Mouse (Mus musculus) heart, embryonic 11.5 days (tissue): ENCODE measurements around the gene Disc1. TPM values are rescaled to one million over a fixed set of nuclear protein-coding genes. Genes with fewer than 3 reads are reported as not detected.
A peak's percentile ranks its signal among the peaks of the same experiment; 100 is the strongest.

ENCODE experiments used
- ATAC-seq: fragments of 200-750 bp; cut with Nextera tagmentation; replicated peaks from 2 replicates; pipeline ENCODE4 v1.8.0; 2017; ENCODE audit warnings: moderate library complexity; ENCODE audit not compliant: insufficient number of reproducible peaks, low FRiP score, low TSS enrichment
- H3K27ac ChIP-seq: fragments of 300-500 bp; sonication (generic); 2 replicates; pipeline ENCODE4 v1.5.1; 2014; ENCODE audit warnings: mild to moderate bottlenecking, low read depth, low read length
- H3K27me3 ChIP-seq: fragments of 300-500 bp; sonication (generic); 2 replicates; pipeline ENCODE4 v1.6.1; 2014; ENCODE audit warnings: mild to moderate bottlenecking, low read length, mixed read lengths; ENCODE audit not compliant: control insufficient read depth, insufficient read depth
- H3K36me3 ChIP-seq: fragments of 300-500 bp; sonication (generic); 2 replicates; pipeline ENCODE4 v1.6.1; 2014; ENCODE audit warnings: mild to moderate bottlenecking, low read length, moderate library complexity, mixed read lengths; ENCODE audit not compliant: control insufficient read depth, insufficient read depth
- H3K4me1 ChIP-seq: fragments of 300-500 bp; sonication (generic); 2 replicates; pipeline ENCODE4 v1.6.1; 2014; ENCODE audit warnings: low read length; ENCODE audit not compliant: control insufficient read depth, insufficient read depth
- H3K4me2 ChIP-seq: fragments of 300-500 bp; sonication (generic); 2 replicates; pipeline ENCODE4 v1.6.1; 2014; ENCODE audit warnings: mild to moderate bottlenecking, moderate library complexity
- H3K4me3 ChIP-seq: fragments of 300-500 bp; sonication (generic); 2 replicates; pipeline ENCODE4 v1.5.1; 2014; ENCODE audit warnings: low read depth, low read length
- H3K9ac ChIP-seq: fragments of 300-500 bp; sonication (generic); 2 replicates; pipeline ENCODE4 v1.6.1; 2014; ENCODE audit warnings: mild to moderate bottlenecking, low read depth, low read length, moderate library complexity
- H3K9me3 ChIP-seq: fragments of 300-500 bp; sonication (generic); replicated peaks from 2 replicates; pipeline ENCODE4 v1.6.1; 2016; ENCODE audit warnings: low read length; ENCODE audit not compliant: control insufficient read depth
- WGBS: fragments of 180-500 bp; shearing (Covaris S2); extraction: QIAGEN DNeasy Blood & Tissue Kit; methylation state at CpG from one replicate; pipeline ENCODE4 v1.1.7; 2014; ENCODE audit not compliant: insufficient replicate concordance; 5-methylcytosine and 5-hydroxymethylcytosine counted together
- polyA plus RNA-seq: library from polyadenylated mRNA; unstranded; fragments of >200 nt; fragmentation: Nextera tagmentation; extraction: Ambion mirVana; gene quantifications from 2 replicates; pipeline ENCODE4 v1.2.1, GENCODE M21; 2014

Disc1 gene
- polyA plus RNA-seq, 1 experiment from 2014 or later, result 1.8 TPM

- 13% methylated on average over 2 of the region's 2 CpGs for WGBS
- no peak overlapping the region for H3K9ac ChIP-seq
- H3K4me2 ChIP-seq, result no peak overlapping the region
- no peak overlapping the region for H3K4me3 ChIP-seq
- ATAC-seq, result no peak
- no peaks in the 10 kb centered on the region for H3K9me3 ChIP-seq
- no peaks in the 10 kb centered on the region for H3K27me3 ChIP-seq
- H3K4me1 ChIP-seq, result peaks cover 12% of the 10 kb centered on the region
- H3K27ac ChIP-seq, result no peak overlapping the region
- no peaks in the 10 kb centered on the region for H3K36me3 ChIP-seq
Observed at GRCm38 (mm10) chr8:125116616-125117015, 62.6 kb downstream of the Disc1 start.

DNA sequence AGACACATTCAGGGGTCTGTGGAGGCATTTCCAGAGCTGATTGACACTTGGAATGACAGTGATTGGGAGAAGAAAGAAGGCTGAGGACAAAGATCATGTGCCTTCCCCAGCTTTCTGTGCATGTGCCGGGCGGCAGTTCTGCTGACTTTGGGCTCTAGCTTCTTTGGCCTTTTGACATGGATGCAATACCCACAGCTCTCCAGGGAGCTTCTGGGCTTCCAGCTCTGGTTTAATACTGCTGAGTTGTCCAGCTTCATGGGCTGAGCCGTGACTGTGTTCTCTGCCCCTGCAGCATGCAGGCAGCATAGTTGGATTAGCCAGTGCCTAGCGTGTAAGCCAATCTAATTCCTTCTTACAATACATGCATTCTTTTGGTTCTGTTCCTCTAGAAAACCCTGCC is 72.5 kb downstream of the Disc1 start:
- Histone ChIP-seq H3K4me1 (peaks cover 12% of the 10 kb centered on the region), H3K27ac (no peak overlapping the region), H3K9ac (no peak overlapping the region), H3K36me3 (no peaks in the 10 kb centered on the region), H3K4me3 (no peak overlapping the region), H3K4me2 (no peak overlapping the region), H3K9me3 (no peaks in the 10 kb centered on the region), H3K27me3 (no peaks in the 10 kb centered on the region)
- ATAC-seq, result no peak
- 82% methylated on average over 4 of the region's 4 CpGs for WGBS

DNA sequence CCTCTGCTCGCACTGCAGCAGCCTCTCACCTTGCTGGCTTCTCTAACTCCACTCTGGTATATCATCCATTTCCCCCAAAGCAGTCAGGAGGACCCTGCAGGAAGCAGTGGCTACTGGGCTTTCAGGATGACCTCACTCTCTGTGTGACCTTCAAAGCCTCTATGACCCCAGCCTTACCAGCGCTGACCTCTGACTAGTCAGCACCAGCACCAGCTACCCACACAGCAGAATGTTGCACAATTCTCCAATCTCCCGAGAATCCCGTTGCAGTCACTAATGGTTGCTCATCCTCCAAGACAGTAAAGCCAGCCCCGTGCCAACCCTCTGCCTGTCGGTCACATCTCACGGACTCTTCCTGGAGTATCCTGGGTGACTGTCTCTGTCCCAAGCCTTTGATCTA is 73.6 kb downstream of the Disc1 start:
- H3K27me3 ChIP-seq, result no peaks in the 10 kb centered on the region
- 0 out of 2 replicates have a peak overlapping the region, but pooled peaks have one; percentile 10 for H3K9ac ChIP-seq
- WGBS, result 78% methylated on average over 7 of the region's 7 CpGs
- H3K4me2 ChIP-seq, result no peak overlapping the region
- H3K36me3 ChIP-seq, result no peaks in the 10 kb centered on the region
- H3K4me1 ChIP-seq, result peaks cover 14% of the 10 kb centered on the region
- no peak overlapping the region for H3K4me3 ChIP-seq
- H3K9me3 ChIP-seq, result no peaks in the 10 kb centered on the region
- no peak for ATAC-seq
- no peak overlapping the region for H3K27ac ChIP-seq

- Histone ChIP-seq H3K9ac (no peak overlapping the region), H3K4me2 (no peak overlapping the region), H3K27me3 (no peaks in the 10 kb centered on the region), H3K36me3 (no peaks in the 10 kb centered on the region), H3K27ac (no peak overlapping the region), H3K4me1 (peaks cover 14% of the 10 kb centered on the region), H3K9me3 (no peaks in the 10 kb centered on the region), H3K4me3 (no peak overlapping the region)
- WGBS, result 26% methylated on average over 6 of the region's 6 CpGs
- ATAC-seq, result no peak
Observed at GRCm38 (mm10) chr8:125128305-125128704, 74.3 kb downstream of the Disc1 start.

DNA sequence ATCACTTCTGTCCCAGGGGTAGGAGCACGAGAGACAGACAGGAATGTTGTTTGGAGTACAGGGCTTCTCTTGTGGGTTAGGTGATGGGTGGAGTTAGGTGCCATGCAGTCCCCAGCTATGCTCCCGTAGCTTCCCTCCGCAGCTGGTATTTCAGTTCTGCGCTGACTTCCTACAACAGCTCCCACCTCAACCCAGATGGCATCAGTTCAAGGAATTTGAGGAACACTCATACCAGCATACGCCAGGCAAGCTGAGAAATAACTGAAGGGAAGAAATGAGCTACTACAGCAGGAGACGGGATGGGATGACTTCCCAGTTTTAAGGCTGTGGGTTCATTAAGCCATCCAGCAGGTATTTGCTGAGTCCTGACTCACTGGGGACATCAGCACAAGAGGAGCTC is 76.8 kb downstream of the Disc1 start:
- no peak overlapping the region for H3K4me3 ChIP-seq
- no peaks in the 10 kb centered on the region for H3K9me3 ChIP-seq
- H3K4me1 ChIP-seq, result peaks cover 16% of the 10 kb centered on the region
- H3K27me3 ChIP-seq, result no peaks in the 10 kb centered on the region
- H3K4me2 ChIP-seq, result no peak overlapping the region
- no peak overlapping the region for H3K27ac ChIP-seq
- no peak for ATAC-seq
- 82% methylated on average over 6 of the region's 6 CpGs for WGBS
- H3K36me3 ChIP-seq, result no peaks in the 10 kb centered on the region
- no peak overlapping the region for H3K9ac ChIP-seq

GRCm38 (mm10) chr8:125131265-125131664 is 77.3 kb downstream of the Disc1 start:
- H3K4me2 ChIP-seq, result no peak overlapping the region
- no peak overlapping the region for H3K9ac ChIP-seq
- no peak for ATAC-seq
- 64% methylated on average over 7 of the region's 7 CpGs for WGBS
- H3K27me3 ChIP-seq, result no peaks in the 10 kb centered on the region
- H3K4me3 ChIP-seq, result no peak overlapping the region
- H3K36me3 ChIP-seq, result no peaks in the 10 kb centered on the region
- no peaks in the 10 kb centered on the region for H3K9me3 ChIP-seq
- H3K27ac ChIP-seq, result no peak overlapping the region
- peaks cover 16% of the 10 kb centered on the region for H3K4me1 ChIP-seq

DNA sequence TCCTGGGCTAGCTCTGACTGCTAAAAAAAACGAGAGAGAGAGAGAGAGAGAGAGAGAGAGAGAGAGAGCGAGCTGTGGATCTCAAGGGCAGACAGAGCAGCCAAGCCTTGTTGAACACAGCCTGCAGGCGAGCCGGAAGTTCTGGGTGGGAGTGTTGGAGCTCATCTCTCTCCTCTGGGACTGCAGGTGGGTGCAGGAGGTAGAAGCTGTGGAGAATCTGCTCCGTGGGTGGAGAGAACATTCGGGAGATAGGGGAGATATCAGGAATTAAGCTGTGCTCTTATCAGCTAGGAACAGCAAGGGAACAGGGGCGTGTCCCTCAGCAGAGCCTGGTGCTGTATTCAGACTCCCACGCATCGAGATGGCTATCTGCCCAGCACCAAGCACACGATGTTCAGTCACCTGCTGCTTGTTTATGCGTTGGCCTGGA is 79.7 kb downstream of the Disc1 start:
- no peak overlapping the region for H3K27ac ChIP-seq
- H3K4me3 ChIP-seq, result no peak overlapping the region
- H3K36me3 ChIP-seq, result no peaks in the 10 kb centered on the region
- WGBS, result 39% methylated on average over 11 of the region's 11 CpGs
- H3K4me1 ChIP-seq, result peaks cover 15% of the 10 kb centered on the region
- no peak for ATAC-seq
- no peaks in the 10 kb centered on the region for H3K27me3 ChIP-seq
- H3K9me3 ChIP-seq, result no peaks in the 10 kb centered on the region
- no peak overlapping the region for H3K9ac ChIP-seq
- H3K4me2 ChIP-seq, result peak overlapping the region; percentile 6; the same call in 1 of the 2 replicates

- no peak overlapping the region for H3K4me2 ChIP-seq
- H3K9ac ChIP-seq, result no peak overlapping the region
- no peak for ATAC-seq
- no peak overlapping the region for H3K4me3 ChIP-seq
- H3K36me3 ChIP-seq, result no peaks in the 10 kb centered on the region
- WGBS, result 65% methylated on average over 10 of the region's 10 CpGs
- H3K4me1 ChIP-seq, result peaks cover 12% of the 10 kb centered on the region
- no peaks in the 10 kb centered on the region for H3K9me3 ChIP-seq
- H3K27ac ChIP-seq, result no peak overlapping the region
- H3K27me3 ChIP-seq, result no peaks in the 10 kb centered on the region
Observed at GRCm38 (mm10) chr8:125134876-125135275, 80.9 kb downstream of the Disc1 start.

DNA sequence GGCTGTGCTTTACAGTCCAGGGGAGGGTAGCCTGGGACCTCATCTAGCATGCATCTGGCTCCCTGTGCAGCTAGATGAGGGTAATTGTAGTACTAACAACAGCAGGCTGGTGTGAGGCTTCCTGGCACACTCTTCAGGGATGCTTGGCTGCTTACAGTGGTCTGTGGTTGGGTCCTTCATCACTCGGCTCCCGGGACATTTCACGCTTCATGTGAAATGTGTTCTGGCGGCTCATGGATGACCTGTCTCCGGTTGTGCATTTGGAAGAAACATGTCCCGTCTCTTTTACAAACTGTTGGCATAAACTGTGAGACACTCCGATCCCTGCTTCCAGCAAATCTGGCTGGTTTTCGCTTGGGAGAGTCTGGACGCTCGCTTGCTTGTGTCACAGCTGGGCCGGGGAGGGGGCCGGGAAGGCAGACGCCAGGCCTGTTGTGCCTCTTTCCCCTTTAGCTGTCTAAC is 85.7 kb downstream of the Disc1 start:
- 74% methylated on average over 13 of the region's 13 CpGs for WGBS
- H3K4me1 ChIP-seq, result peaks cover 19% of the 10 kb centered on the region
- peaks cover 3% of the 10 kb centered on the region; the same call in 1 of the 2 replicates for H3K36me3 ChIP-seq
- 0 out of 2 replicates have a peak overlapping the region, but pooled peaks have one; percentile 22 for H3K27ac ChIP-seq
- H3K4me3 ChIP-seq, result no peak overlapping the region
- no peak overlapping the region for H3K4me2 ChIP-seq
- H3K9ac ChIP-seq, result no peak overlapping the region
- H3K27me3 ChIP-seq, result no peaks in the 10 kb centered on the region
- no peak for ATAC-seq
- H3K9me3 ChIP-seq, result no peaks in the 10 kb centered on the region
